Mouse (Mus musculus) erythroblast, embryonic 14.5 days (primary cell): ENCODE data around the gene Gpld1.

ENCODE experiments used
- GATA1 ChIP-seq: IDR thresholded peaks from 2 replicates; pipeline ENCODE4 v1.6.1; 2012; ENCODE audit warnings: low read length, inconsistent platforms, mixed read lengths
- TAL1 ChIP-seq: IDR thresholded peaks from 3 replicates; pipeline ENCODE4 v1.6.1; 2012; ENCODE audit warnings: low read length, inconsistent platforms, mixed read lengths

GRCm38 (mm10) chr13:24921281-24921680, 21.7 kb upstream of the Gpld1 start:
- TF ChIP-seq GATA1 (no peak), TAL1 (no peak)
